Mouse (Mus musculus) limb, embryonic 11.5 days (tissue): ENCODE data around the gene Fam173a. TPM values are rescaled to one million over a fixed set of nuclear protein-coding genes. Genes with fewer than 3 reads are reported as not detected.
A peak's percentile ranks its signal among the peaks of the same experiment; 100 is the strongest.

Experiments used
- ATAC-seq: fragments of 200-750 bp; cut with Nextera tagmentation; 2 replicates; pipeline ENCODE4 v1.8.0; 2017; ENCODE audit warnings: low read depth; ENCODE audit not compliant: insufficient number of reproducible peaks, low FRiP score, low TSS enrichment
- DNase-seq: peaks from one replicate; pipeline ENCODE4 v3.0.0-alpha.2; 2015; ENCODE audit warnings: low spot score
- H3K27ac ChIP-seq: fragments of 300-500 bp; sonication (generic); replicated peaks from 2 replicates; pipeline ENCODE4 v1.5.1; 2014; ENCODE audit warnings: low read depth, mild to moderate bottlenecking, low read length
- H3K27me3 ChIP-seq: fragments of 300-500 bp; sonication (generic); 2 replicates; pipeline ENCODE4 v1.6.1; 2014; ENCODE audit warnings: mild to moderate bottlenecking, low read length, mixed read lengths; ENCODE audit not compliant: control insufficient read depth, insufficient read depth
- H3K36me3 ChIP-seq: fragments of 300-500 bp; sonication (generic); 2 replicates; pipeline ENCODE4 v1.6.1; 2014; ENCODE audit warnings: mild to moderate bottlenecking, low read length, moderate library complexity, mixed read lengths; ENCODE audit not compliant: control insufficient read depth, insufficient read depth
- H3K4me1 ChIP-seq: fragments of 300-500 bp; sonication (generic); 2 replicates; pipeline ENCODE4 v1.6.1; 2014; ENCODE audit warnings: low read length, mixed read lengths; ENCODE audit not compliant: control insufficient read depth, insufficient read depth
- H3K4me2 ChIP-seq: fragments of 300-500 bp; sonication (generic); 2 replicates; pipeline ENCODE4 v1.6.1; 2014; ENCODE audit warnings: low read depth, mild to moderate bottlenecking, moderate library complexity; ENCODE audit not compliant: severe bottlenecking
- H3K4me3 ChIP-seq: fragments of 300-500 bp; sonication (generic); 2 replicates; pipeline ENCODE4 v1.5.1; 2014; ENCODE audit warnings: low read depth, low read length
- H3K9ac ChIP-seq: fragments of 300-500 bp; sonication (generic); 2 replicates; pipeline ENCODE4 v1.6.1; 2014; ENCODE audit warnings: mild to moderate bottlenecking, low read length
- H3K9me3 ChIP-seq: fragments of 300-500 bp; sonication (generic); 2 replicates; pipeline ENCODE4 v1.6.1; 2016; ENCODE audit warnings: low read length; ENCODE audit not compliant: control insufficient read depth
- WGBS: fragments of 180-500 bp; shearing (Covaris S2); extraction: QIAGEN DNeasy Blood & Tissue Kit; methylation state at CpG from one replicate; pipeline ENCODE4 v1.1.7; 2014; 5-methylcytosine and 5-hydroxymethylcytosine counted together
- polyA plus RNA-seq: library from polyadenylated mRNA; unstranded; fragments of >200 nt; fragmentation: Nextera tagmentation; extraction: Ambion mirVana; gene quantifications from 2 replicates; pipeline ENCODE4 v1.2.1, GENCODE M21; 2014

Gene Fam173a
- polyA plus RNA-seq, 1 experiment from 2014 or later, result 53.4 TPM

DNA sequence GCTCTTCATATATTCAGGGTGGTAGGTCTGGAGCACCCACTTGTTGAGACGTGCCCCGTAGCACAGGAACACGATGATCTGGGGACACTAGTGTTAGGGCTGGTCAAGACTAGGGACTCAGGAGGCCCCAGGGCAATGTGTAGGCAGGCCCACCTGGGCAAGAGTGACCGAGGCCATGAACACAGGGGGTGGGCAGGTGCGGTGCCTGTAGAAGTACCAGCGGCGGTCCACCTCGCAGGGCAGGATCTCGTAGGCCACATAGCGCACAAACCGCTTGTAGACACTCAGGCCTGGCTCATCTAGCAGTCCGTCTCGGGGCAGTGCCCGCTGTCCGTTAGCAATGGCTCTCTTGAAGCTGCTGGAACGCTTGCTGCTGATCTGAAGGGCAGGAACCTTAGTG is 43.1 kb upstream of the Fam173a start:
- ATAC-seq, result no peak
- DNase-seq, result no peak
- peaks cover 29% of the 10 kb centered on the region for H3K4me1 ChIP-seq
- 91% methylated on average over 16 of the region's 16 CpGs for WGBS
- H3K9ac ChIP-seq, result no peak overlapping the region
- H3K27ac ChIP-seq, result no peak overlapping the region
- peaks cover 31% of the 10 kb centered on the region for H3K36me3 ChIP-seq
- H3K4me3 ChIP-seq, result no peak overlapping the region
- no peak overlapping the region; the same call in 1 of the 2 replicates for H3K4me2 ChIP-seq
- no peaks in the 10 kb centered on the region for H3K27me3 ChIP-seq
- H3K9me3 ChIP-seq, result no peaks in the 10 kb centered on the region

DNA sequence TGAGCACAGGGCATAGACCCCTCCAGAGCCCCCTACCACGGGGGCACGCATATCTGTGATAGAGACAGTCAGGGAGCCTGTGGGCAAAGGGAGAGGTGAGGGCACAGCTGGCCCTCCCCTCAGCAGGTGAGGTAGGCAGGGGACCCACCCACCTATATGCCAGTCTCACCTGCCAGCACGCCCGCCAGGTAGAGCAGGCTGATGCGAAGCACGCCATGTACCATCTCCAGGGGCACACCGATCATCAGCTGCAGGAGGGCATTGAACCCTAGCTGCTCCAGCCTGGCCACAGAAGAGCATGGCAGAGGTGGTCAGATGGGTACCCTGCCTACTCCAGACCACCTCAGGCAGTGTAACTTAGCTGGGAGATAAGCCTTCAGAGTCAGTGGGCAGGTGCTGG is 42.6 kb upstream of the Fam173a start:
- no peak for ATAC-seq
- Histone ChIP-seq H3K27ac (no peak overlapping the region), H3K9me3 (no peaks in the 10 kb centered on the region), H3K36me3 (peaks cover 31% of the 10 kb centered on the region), H3K9ac (no peak overlapping the region), H3K4me1 (peaks cover 29% of the 10 kb centered on the region), H3K27me3 (no peaks in the 10 kb centered on the region), H3K4me2 (no peak overlapping the region), H3K4me3 (no peak overlapping the region)
- WGBS, result 94% methylated on average over 7 of the region's 7 CpGs
- no peak for DNase-seq

DNA sequence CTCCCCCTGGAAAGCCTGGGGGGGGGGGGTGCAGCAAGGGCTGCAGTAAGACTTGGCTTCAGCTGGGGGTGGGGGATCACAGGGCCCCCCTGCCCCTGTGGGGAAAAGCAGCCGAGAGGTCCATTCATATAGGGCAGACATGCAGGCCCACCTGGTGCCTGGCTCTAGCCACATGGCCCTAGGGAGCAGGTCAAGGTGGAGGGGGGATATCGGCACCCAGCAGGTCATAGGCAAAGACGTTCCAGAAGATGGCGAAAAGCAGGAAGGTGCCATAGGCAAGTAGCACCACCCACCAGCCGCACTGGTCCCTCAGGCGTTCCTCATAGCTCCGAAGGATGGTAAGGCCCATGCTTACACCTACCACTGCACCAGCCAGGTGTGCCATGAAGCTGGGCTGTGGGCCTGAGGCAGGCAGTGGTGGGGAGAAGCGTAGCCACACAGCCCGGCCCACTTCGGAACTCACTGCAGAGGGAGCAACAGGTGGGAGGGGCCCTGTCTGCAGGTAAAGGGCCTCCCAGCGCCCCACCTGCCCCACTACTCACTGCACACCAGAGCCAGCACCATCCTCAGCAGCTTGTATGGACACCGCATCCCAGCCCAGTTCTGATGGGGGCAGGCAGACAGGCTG is 42.0 kb upstream of the Fam173a start:
- H3K27ac ChIP-seq, result no peak overlapping the region
- H3K36me3 ChIP-seq, result peaks cover 27% of the 10 kb centered on the region
- peaks cover 32% of the 10 kb centered on the region for H3K4me1 ChIP-seq
- no peaks in the 10 kb centered on the region for H3K27me3 ChIP-seq
- DNase-seq, result no peak
- peak overlapping the region; percentile 81; the same call in 1 of the 2 replicates for H3K4me3 ChIP-seq
- WGBS, result 87% methylated on average over 12 of the region's 12 CpGs
- no peak for ATAC-seq
- H3K9me3 ChIP-seq, result no peaks in the 10 kb centered on the region
- H3K9ac ChIP-seq, result no peak overlapping the region
- peak overlapping the region; percentile 89 for H3K4me2 ChIP-seq

DNA sequence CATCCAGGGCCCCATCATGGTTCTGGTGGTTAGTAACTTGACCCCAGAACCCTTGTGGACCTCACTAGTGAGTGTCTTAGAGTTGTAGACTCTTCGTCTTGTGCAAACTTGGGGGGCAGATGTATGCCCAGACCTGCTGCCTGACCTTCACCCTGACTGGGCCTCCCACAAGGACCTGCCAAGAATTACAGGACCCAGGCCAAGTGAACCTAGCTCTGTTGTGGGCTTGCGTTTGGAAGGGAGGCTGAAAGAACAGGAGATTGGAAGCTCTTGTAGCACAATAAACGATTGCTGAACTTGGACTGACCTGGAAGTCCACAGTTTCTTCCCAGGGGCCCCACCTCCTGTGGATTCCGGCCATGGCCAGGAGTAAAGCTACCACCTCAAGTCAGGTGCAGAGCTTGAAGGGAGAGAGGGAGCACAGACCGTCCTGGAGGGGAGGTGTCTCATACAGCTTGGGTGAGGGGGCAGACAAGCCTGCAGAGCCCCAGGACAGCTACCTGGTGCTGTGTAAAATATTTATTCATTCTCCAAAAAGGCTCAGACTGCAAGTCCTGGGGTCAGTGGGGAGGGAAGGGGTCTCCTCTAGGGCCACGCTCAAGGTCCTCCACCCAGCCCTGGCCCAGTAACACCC is 41.4 kb upstream of the Fam173a start:
- H3K27ac ChIP-seq, result 0 out of 2 replicates have a peak overlapping the region, but pooled peaks have one; percentile 87
- H3K36me3 ChIP-seq, result peaks cover 21% of the 10 kb centered on the region
- peaks cover 35% of the 10 kb centered on the region for H3K4me1 ChIP-seq
- peak overlapping the region; percentile 68 for H3K9ac ChIP-seq
- ATAC-seq (no peak), DNase-seq (no peak)
- H3K27me3 ChIP-seq, result no peaks in the 10 kb centered on the region
- WGBS, result 44% methylated on average over 6 of the region's 6 CpGs
- H3K9me3 ChIP-seq, result no peaks in the 10 kb centered on the region
- peak overlapping the region; percentile 81 for H3K4me3 ChIP-seq
- H3K4me2 ChIP-seq, result peak overlapping the region; percentile 89

DNA sequence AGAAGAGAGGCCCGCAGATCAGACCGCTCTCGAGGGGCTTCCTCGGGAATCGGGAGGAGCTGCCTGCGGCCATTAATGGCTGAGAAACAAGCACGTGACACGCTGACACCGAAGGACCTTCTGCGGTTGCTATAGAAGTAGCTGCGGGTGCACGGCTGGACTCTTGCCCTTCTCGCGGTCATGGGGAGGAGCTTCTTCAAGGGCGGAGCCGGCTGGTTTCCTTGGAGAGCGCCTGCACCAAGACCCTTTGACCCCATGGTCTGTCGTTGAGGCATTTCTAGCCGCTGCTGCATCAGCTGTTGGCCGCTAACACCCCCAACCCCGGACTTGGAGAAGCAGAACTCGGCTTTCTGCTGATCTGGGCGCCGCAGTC is 40.6 kb upstream of the Fam173a start, which contains the start of gene Stub1:
TSS of gene Stub1 (minus strand) at position 114 of the 373 bp plus-strand sequence.
- Histone ChIP-seq H3K36me3 (peaks cover 17% of the 10 kb centered on the region), H3K27ac (peak within 1 kb of the TSS; percentile 87), H3K9me3 (no peaks in the 10 kb centered on the region), H3K4me3 (peak within 1 kb of the TSS; percentile 81), H3K4me1 (peaks cover 39% of the 10 kb centered on the region), H3K9ac (peak within 1 kb of the TSS; percentile 87), H3K4me2 (peak within 1 kb of the TSS; percentile 92), H3K27me3 (no peaks in the 10 kb centered on the region)
- WGBS, result under 1% methylated on average over 24 of the region's 24 CpGs
- ATAC-seq, result peak; percentile 52
- no peak for DNase-seq

DNA sequence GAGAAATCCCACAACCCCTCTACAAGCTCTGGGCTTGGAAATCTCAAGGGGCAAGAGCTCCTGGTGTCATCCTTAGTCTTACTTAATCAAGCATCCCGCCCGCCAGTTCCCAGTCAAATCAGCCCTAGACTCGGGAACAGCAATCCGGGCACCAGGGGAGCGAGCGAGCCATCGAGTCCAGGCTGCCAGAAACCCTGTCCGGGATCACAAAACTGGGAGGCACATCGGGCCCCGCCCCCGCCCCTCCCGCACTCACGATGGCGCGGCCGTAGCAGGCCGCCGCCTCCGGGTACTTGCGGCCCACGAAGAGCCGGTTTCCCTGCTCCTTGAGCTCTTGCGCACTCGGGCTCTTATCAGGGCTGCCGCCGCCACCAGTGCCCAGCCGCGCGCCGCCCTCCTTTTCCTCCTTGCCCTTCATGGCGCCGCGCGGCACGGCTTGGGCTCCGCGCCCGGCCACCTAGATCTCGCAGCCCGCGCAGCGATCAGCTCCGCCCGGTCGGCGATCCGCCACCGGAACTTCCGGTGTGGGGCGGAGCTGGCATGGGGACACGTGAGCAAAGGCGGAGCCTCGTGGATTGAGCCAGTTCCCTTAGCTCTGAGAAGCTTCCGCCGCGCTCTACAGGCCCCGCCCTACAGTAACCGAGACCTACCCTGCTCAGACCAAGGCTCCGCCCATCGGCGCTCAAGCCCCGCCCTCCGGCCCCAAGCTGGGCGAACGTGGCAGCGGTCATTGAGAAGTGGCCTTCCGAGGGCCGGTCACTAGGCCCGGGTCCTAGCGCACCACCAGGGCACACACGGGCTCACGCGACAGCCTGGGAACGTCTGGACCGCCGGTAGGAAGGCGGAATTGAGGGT is 40.0 kb upstream of the Fam173a start:
- Histone ChIP-seq H3K4me2 (peak overlapping the region; percentile 92), H3K36me3 (peaks cover 19% of the 10 kb centered on the region), H3K4me3 (peak overlapping the region; percentile 81), H3K9ac (peak overlapping the region; percentile 87), H3K4me1 (peaks cover 41% of the 10 kb centered on the region), H3K9me3 (no peaks in the 10 kb centered on the region), H3K27me3 (no peaks in the 10 kb centered on the region), H3K27ac (peak overlapping the region; percentile 87)
- DNase-seq, result peak; percentile 99
- under 1% methylated on average over 59 of the region's 77 CpGs for WGBS
- ATAC-seq, result peak; percentile 89

DNA sequence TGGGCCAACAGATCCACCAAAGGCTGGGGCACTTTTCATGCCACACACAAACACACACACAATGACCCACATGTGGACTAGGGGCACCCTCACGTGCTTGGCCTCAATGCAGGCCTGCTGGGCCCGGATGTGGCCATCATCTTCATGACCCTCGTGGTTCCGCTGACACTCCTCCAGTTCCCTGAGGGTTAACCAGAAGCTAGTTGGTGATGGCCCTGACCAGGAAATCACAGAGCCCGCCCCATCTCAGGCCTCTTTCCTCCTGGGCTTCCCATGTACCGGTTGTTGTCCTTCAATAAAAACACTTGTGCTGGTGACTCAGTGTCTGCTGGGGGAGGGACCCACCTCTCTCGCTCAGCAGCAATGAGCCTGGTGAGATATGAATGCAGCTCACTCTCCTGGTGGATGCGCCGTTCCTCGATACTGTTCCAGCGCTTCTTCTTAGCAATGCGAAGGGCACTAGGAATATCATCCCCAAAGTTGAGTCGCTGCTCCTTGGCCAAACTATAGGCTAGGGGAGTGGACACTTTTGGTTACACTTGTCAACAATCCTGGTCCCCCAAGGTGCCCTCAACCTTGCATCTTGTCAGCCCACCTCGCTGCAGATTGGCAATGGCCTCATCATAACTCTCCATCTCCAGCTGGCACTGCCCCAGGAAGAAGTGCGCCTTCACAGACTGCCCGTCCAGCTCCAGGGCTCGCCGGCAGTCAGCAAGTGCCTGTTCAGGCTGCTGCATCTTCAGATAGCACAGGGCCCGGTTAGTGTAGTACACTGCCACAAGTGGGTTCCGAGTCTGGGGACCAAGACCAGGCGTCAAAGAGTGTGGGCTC is 39.0 kb upstream of the Fam173a start:
- no peaks in the 10 kb centered on the region for H3K9me3 ChIP-seq
- H3K4me3 ChIP-seq, result peak overlapping the region; percentile 81
- 66% methylated on average over 21 of the region's 21 CpGs for WGBS
- peak overlapping the region; percentile 92 for H3K4me2 ChIP-seq
- ATAC-seq (no peak), DNase-seq (no peak)
- peak overlapping the region; percentile 87 for H3K9ac ChIP-seq
- peaks cover 21% of the 10 kb centered on the region for H3K36me3 ChIP-seq
- no peaks in the 10 kb centered on the region for H3K27me3 ChIP-seq
- no peak overlapping the region for H3K27ac ChIP-seq
- peaks cover 38% of the 10 kb centered on the region for H3K4me1 ChIP-seq
